Mouse (Mus musculus) c-Kit-positive CD71-positive TER-119-negative erythroid progenitor cells, embryonic 14.5 days (primary cell): ENCODE results near the gene Lrch1.

Experiments
- DNase-seq: peaks from one replicate; pipeline ENCODE4 v3.0.0-alpha.2; 2013; ENCODE audit warnings: low read depth

Gene Lrch1

GRCm38 (mm10) chr14:74814848-74815789 lies 132.6 kb downstream of the Lrch1 start:
- no peak for DNase-seq

DNA sequence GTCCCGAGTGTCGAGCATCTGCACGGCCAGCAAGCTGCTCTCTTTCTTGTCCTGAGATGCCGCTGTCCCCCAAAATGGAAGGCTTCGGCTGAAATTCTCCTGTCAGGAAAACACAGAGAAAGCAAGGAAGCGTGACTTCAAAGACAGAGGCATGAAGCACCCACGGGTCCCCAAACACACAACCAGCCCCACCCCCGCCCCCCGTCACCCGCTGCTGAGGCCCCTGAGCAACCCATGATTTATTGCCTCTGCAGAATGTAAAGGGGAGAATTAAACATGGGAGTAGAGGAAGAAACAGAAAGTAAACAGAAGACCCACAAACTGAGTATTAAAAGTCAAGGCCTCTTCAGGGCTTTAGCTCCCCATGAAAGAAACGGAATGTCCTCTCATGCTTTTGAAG lies 136.1 kb downstream of the Lrch1 start:
- no peak for DNase-seq

GRCm38 (mm10) chr14:74801961-74802360 lies 145.7 kb downstream of the Lrch1 start:
- DNase-seq, result no peak

DNA sequence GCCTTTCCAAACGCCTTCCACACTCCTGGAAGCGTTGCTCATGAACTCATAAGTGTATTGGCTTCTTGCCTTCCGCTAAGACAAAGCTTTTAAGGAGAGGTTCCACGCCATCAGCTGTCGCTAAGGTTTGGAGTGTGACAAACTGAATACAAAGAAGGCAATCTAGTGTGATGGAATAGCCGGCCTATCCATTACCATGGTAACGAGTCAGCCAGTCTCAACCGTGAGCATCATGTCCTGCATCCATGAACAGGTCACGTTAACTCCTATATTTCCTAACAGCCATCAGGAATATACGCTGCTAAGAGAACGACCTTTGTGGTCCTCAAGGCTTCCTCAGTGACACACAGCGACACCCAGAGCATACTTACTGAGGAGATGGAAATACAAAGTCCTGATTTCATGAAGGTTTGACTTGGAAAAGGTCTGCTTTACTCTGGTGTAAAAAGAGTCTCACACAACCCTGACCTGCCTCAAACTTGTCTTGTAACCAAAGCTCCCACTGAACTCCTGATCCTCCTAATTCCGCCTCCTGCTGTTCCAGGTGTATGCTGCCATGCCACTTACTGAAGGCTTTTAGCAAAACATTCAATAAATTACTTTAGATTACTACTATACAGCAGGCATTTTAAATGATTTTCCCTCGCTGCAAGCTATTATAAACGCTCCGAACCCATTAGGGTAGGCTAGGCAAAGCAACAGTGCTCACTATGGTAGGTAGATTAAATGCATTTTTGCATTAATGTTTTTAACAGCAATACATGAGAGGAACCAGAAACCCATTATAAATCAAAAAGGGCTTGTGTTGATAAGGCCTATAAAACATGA lies 149.4 kb downstream of the Lrch1 start:
- no peak for DNase-seq

- DNase-seq, result no peak
These were observed 150.2 kb downstream of the Lrch1 start for GRCm38 (mm10) chr14:74797386-74798062.

DNA sequence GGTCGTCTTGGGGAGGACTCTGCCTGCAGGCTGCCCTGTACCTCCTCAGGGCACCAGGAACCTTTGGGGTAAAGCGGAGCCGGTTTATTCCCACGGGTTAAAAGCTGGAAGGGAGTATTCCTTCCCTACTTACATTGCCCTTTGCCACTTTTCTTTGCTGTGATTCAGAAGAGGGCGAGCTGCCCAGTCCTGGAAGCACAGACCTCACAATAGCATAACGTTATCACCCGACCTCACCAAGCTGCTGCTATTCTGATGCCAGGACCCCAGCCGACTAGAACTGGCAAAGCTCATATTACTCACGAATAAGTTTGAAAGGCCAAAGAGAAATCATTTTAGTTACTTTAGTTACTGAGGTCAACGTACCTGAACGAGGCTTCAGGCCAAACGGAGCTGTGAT lies 152.7 kb downstream of the Lrch1 start:
- no peak for DNase-seq

GRCm38 (mm10) chr14:74792793-74793192 lies 154.9 kb downstream of the Lrch1 start:
- no peak for DNase-seq

DNA sequence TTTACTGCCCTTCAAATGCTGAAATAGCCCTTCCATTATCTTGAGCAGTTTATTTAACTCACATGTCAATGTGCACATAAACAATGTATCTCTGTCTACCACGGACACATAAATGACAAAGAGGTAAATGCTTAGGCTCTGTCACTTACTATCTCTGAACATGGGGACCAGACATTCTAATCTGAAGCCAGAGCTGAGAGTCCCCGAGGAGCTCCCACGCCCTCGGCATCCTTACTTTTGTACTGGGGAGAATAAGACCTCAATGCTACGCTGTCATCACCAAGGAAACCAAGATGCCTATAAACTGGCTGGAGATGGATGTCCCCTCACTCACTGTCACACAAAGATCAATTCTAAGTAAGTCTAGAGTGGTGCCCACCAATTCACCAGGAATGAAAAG lies 157.1 kb downstream of the Lrch1 start:
- no peak for DNase-seq

GRCm38 (mm10) chr14:74788766-74789165 lies 158.9 kb downstream of the Lrch1 start:
- DNase-seq, result no peak

DNA sequence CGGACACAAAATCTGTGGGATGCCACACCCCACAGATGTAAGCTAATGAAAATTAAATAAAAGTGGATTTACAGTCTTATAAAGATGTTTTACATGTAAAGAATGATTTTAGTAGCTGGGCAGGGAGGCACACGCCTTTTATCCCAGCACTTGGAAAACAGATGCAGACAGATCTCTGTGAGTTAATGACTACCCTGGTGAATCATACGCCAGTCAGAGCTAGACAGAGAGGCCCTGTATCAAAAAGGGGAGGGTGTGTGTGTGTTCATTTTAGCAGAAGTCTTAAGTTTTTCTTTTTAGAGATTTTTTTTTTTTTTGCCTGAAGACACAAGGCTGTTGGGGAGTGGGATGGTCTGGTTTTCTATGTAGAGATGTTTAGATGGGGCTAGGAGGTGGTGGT lies 160.0 kb downstream of the Lrch1 start:
- DNase-seq, result no peak

DNA sequence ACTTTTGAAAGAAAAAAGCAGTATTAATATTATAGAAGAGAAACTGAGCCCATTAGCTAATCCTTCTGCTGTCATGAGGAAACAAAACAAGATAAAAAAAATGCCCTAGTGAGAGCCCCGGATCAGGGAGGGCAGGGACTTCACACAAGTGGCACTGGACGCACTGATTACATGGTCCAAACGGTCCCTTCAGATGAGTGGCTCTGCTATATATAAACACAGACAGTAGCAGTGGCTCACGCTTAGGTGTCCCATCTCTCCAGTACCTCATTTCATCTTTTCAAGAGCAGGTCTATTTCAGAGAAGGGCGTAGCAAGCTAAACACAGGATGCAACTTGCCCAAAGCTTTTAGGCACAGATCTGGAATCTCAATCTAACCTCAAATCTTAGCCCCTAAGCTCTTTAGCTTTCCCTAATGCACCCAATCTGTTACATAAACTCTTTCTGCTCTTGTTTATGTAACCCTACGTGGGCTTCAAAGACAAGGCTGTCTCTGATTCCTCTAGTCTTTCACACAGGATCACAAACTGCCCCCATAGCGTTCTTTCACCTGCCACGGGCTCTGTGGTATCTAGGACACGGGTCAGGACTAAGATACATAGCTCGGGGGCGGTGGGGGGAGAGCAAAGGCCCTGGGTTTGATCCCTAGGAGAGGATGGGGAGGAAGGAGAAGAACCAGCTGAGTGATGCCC lies 163.3 kb downstream of the Lrch1 start:
- DNase-seq, result no peak

GRCm38 (mm10) chr14:74774046-74774619 lies 173.5 kb downstream of the Lrch1 start:
- DNase-seq, result no peak

- DNase-seq, result no peak
These were observed 179.8 kb downstream of the Lrch1 start for GRCm38 (mm10) chr14:74767892-74768291.

DNA sequence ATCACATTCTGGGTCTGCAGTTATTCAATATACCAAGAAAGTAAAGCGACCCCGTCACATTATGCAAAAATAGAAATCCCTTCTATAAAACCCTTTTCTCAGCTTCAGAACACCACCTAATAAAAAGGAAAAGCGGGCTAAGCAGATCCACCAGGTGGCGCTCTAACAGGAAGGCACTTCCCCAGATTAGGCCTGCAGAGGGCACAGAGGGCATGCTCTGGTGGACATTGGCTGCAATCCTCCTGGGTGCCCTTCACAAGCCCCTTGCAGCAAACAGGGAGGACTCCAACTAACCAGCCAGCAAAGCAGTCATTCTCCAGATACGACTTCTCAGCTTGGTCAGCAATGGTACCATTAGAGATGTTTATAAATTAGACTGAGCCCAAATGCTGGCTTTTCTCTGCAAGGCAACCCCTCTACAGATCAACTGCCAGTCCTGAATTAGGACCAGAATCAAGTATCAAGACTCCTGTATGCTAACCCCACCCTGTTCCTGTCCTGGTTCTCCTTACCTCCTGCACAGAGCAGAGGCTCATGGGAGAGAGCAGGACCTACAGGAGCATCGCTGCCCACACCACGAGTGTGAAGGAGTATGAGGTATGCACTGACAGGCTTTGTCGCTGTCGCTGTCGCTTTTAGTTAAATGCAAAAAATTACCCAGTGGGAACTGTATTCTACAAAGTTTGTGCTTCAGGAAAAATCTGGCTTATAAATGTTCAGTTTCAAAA lies 183.3 kb downstream of the Lrch1 start:
- DNase-seq, result peak; percentile 65

- no peak for DNase-seq
These were observed 210.8 kb downstream of the Lrch1 start for GRCm38 (mm10) chr14:74736850-74737249.

DNA sequence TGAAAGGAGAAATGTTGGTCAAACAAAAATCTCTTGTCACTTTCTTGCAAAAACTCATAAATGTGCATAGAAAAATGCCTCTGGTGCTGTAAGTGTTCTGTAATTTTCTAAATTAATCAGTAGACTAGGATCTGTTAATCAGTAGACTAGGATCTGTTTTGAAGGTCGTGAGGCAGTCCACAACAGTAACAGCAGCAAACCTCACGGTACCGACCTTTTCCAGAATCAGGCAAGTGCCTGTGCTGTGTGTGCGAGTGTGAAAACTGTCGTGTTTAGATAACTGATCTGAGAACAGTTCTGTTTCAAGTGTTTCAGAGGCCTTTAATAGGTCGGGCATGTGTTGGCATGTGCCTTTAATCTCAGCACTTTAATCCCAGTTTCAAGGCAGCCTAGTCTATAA lies 212.2 kb downstream of the Lrch1 start:
- DNase-seq, result no peak

GRCm38 (mm10) chr14:74733397-74733796 lies 214.3 kb downstream of the Lrch1 start:
- peak; percentile 19 for DNase-seq

DNA sequence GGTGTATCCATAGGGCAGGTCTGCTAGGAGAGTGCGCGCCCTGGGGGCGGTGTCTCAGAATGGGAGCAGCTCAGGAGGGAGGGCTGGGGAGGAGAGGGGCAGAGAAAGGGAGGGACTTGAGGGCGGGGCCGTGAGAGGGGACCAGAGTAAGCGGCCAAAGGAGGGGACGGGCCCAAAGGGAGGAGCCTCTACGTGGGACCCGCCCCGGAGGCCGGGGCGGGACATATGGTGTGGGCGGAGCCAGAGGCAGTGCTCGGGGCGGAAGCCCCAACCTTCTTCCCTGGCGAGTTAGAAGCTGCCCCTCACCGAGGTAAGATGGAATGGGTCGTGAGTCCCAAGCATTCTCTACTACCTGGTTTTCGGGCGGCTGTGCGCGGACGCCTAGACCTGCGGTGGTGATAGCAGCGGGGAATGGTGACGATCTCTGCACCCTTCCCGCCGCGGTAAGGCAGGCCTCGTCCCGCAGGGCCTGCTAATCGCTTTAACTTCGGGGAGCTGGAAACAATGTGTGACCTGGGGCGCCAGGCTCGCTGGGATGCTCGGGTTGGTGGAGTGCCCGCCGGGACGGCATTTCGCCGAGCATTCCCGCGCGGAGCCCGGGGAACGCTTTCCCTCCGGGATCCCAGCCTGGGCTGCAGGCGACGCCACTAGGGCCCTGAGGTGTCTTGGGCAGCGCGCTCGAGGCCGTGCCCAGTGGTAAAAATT lies 215.4 kb downstream of the Lrch1 start, which contains the start of gene Esd:
Esd (plus strand) TSS at position 219 of the 705 bp plus-strand sequence.
- peak; percentile 86 for DNase-seq

DNA sequence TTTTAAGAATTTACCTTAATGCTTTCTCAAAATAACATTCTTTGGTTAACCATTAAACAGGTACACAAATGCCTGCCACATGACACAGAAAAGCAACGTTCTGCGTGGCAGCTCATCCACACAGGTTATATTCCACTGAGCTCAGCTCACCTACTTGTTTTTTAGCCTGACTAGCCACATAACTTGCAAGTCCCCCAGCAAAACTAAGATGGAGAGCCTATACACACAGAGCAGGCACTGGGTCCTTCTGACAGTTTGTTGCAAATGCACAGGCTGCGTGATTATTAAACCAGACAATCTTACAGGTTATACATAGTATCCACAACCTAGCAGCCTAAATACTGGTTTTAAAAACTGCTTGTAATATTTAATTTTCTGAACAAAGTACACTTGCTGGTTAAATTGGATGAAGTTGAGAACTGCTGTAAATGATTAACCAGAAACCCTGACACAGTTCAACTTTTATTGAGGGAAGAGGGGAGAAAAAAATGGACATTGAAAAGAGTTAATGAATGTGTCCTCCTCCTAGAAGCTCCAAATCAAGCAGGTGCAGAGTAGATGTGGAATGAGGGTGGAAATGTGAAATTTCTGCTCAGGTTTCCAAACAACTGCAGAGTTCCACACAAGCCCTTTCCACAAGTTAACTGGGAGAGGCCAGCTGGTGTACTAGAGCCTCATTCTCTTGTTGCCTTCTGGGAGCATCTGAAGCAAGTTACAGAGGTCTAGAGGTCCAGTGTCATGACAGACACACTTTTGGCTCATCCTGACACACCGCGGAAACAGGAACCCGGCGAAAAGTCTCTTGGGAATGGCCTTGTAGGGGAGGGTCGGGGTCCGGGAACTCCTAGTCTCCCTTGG lies 216.2 kb downstream of the Lrch1 start:
- DNase-seq, result no peak
